Mouse (Mus musculus) bone marrow, adult 2 months (tissue): ENCODE results near the gene Psd4. TPM values are rescaled to one million over a fixed set of nuclear protein-coding genes. Genes with fewer than 3 reads are reported as not detected.
A peak's percentile ranks its signal among the peaks of the same experiment; 100 is the strongest.

Source experiments
- H3K27ac ChIP-seq: fragments of 200-500 bp; 2 replicates; pipeline ENCODE4 v1.5.1; 2012; ENCODE audit warnings: low read depth, mild to moderate bottlenecking, control low read depth, inconsistent platforms, low read length; ENCODE audit not compliant: control insufficient read depth, poor library complexity, insufficient read depth
- H3K4me1 ChIP-seq: fragments of 200-500 bp; 2 replicates; pipeline ENCODE4 v1.6.1; 2011; ENCODE audit warnings: low read length; ENCODE audit not compliant: control insufficient read depth, insufficient read depth
- H3K4me3 ChIP-seq: fragments of 200-500 bp; replicated peaks from 2 replicates; pipeline ENCODE3; 2011; ENCODE audit warnings: mild to moderate bottlenecking, low read depth, low read length, control low read depth; ENCODE audit not compliant: control insufficient read depth
- CTCF ChIP-seq: fragments of 200-500 bp; IDR thresholded peaks from 2 replicates; pipeline ENCODE4 v1.5.1; 2011; ENCODE audit warnings: low read length, control low read depth; ENCODE audit not compliant: control insufficient read depth, insufficient read depth
- POLR2A ChIP-seq: fragments of 200-500 bp; IDR thresholded peaks from 2 replicates; pipeline ENCODE4 v1.6.1; 2011; ENCODE audit warnings: low read depth, mild to moderate bottlenecking, control low read depth, low read length, borderline replicate concordance; ENCODE audit not compliant: control insufficient read depth
- WGBS: fragments of 180-500 bp; shearing (Covaris S2); methylation state at CpG from one replicate; pipeline ENCODE4 v1.1.7; 2018; 5-methylcytosine and 5-hydroxymethylcytosine counted together
- polyA plus RNA-seq: library from polyadenylated mRNA; stranded (reverse); fragments of >200 nt; gene quantifications from 2 replicates; pipeline ENCODE4 v1.2.4, GENCODE M21; 2011; ENCODE audit warnings: low replicate concordance; ENCODE audit not compliant: missing spikeins, insufficient read depth, insufficient read length

Psd4 gene
- 20.3 and 32.2 TPM in 2 replicates for polyA plus RNA-seq

DNA sequence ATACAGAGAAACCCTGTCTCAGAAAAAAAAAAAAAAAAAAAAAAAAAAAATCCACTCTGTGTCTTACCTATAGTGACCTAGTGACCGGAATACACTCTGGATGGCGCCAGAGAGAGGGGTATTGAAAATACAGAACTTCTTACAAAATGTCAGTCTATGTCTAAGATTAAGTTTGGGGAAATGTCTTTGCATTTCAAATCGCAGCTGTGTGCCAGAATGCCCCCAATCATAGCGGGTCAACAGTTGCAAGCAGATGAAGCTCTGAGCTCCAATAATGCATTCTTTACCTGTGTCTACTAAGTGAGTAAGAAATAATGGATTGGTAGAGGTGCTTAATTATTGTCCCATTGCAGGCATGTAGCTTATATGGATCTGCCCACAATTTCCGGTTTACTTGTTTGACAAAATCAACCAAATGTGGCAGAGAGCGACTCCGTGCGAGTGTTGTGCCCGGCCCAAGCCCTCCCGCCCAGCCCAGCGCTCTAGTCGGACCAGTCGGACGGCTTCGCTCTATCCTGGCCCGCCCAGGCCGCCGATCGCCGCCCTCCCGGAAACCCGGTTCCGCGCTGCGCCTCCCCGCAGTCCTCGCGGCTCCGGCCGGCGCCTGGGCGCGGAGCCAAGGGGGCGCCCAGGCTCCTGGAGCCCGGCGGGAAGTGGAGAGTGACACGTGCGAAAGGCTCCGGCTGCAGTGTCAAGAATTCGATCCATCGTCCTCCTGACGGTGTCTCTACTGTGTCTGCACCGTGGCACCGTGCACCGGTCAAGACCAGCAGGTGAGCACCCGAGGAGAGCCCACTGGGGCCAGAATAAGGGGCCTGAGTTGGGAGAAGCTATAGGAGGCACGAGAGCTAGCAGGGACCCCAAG is at the start of gene Psd4:
Gene Psd4 (plus strand): TSS at position 551 of the 865 bp plus-strand sequence.
- WGBS, result under 1% methylated on average over 47 of the region's 47 CpGs
- TF ChIP-seq CTCF, result no peak
- TF ChIP-seq POLR2A, result no peak; the same call in 1 of the 2 replicates

DNA sequence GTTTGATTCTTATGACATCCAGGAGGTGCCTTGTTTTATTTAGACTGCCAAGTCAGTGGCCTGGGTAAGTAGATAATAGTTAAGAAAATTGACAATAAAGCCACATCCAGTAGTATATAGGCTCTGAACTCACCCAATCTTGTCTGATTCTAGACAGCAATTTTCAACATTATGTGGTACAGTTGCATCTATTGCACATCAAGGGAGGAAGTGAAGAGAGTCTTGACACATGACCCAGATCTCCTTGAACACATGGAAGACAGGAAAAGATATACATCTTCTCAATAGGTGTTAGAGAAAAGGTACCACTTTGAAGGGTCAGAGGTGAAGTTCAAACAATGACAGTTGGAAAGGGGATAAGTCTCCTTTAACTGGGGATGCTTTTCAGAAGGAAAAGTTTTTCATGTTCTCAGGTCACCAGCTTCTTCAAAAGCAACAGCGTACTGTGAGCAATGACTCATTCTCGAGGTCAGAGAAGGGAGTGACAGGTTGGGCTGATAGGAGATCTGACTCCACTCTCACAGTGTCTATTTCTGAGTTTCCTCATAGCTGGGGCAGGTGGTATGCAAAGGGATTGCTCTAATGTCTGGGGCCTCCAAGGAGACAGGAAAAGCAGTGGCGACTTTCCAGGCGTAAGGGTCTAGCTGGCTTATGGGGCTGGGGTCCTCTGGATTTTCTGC is 49.3 kb upstream of the Psd4 start:
- TF ChIP-seq CTCF, result no peak
- no peak for TF ChIP-seq POLR2A
- 36% methylated on average over 4 of the region's 4 CpGs for WGBS
- Histone ChIP-seq H3K4me1 (no peaks in the 10 kb centered on the region; the same call in 1 of the 2 replicates), H3K27ac (peak overlapping the region; percentile 64), H3K4me3 (no peak overlapping the region)

More for the DNA sequence above, at the start of gene Psd4:
- Histone ChIP-seq H3K4me1 (no peaks in the 10 kb centered on the region; the same call in 1 of the 2 replicates), H3K27ac (peak within 1 kb of the TSS; percentile 21; the same call in 1 of the 2 replicates), H3K4me3 (peak within 1 kb of the TSS; percentile 68)

DNA sequence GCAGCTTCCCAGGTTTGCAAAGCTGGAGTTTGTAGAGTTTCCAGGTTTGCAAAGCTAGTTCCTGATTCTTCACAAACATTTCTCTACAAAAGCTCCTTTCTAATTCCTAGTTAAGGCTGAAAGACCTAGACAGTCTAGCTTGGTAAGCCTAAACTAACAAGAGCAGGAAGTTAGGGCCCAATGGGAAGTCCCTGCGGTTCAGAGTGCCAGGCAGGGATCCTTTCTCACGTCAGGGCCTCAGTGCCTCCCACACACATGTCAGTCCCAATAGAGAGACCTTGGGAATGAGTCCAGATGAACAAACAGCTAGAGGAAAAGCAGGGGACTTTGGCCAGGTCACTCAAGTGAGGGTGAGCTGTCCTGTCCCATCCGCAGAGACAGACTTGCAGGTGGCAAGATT is 32.0 kb upstream of the Psd4 start:
- TF ChIP-seq CTCF (no peak), POLR2A (no peak)
- no peaks in the 10 kb centered on the region for H3K4me1 ChIP-seq
- WGBS, result 26% methylated on average over 3 of the region's 3 CpGs
- no peak overlapping the region for H3K4me3 ChIP-seq
- H3K27ac ChIP-seq, result no peak overlapping the region

DNA sequence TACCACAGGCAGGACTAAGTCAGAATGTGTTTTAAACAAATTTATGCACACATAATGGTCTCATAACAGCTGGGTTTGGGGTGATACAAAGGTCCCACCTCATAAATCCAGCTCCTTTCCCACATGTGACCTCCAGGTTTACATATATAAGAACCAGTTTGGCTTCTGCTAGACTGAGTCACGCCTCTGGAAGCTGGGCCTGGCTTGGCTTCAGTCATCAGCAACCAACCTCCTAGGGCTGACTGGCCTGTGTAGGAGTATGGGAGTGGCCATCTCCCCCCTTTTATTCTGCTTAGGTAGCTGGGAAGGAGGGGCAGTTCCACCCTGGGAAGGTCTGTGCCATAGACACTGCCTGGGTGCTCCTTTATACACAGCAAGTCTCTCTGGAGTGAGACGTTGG is 30.8 kb upstream of the Psd4 start, which contains the start of gene Il1rn:
Gene Il1rn (plus strand): TSS at position 309 of the 400 bp plus-strand sequence.
- Histone ChIP-seq H3K4me1 (no peaks in the 10 kb centered on the region), H3K4me3 (no peak within 1 kb of the TSS), H3K27ac (no peak within 1 kb of the TSS)
- TF ChIP-seq CTCF (no peak), POLR2A (no peak)
- 70% methylated on average over 2 of the region's 2 CpGs for whole genome bisulfite sequencing

DNA sequence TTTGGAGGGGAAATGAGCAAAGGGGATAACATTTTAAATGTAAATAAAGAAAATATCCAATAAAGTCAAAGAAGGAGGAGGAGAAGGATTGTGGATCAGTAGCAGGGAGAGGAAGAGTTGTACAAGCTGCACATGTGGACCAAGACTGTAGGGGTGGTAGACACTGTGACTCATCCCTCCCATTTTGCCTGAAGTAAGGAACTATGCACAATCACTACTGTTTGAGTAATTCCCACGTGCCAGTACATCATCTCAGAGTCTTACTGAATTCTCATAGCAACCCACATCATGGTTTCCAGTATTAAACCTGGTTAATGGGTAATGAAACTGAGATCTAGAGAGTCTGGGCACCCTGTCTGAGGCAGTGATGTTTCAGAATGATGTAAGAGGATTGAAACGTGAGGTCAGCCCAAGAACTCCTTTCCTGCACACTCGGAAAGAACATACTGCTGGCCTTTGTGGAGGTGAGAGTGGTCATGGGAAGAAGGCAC is 25.9 kb upstream of the Psd4 start:
- 41% methylated on average over 3 of the region's 3 CpGs for WGBS
- Histone ChIP-seq H3K4me1 (no peaks in the 10 kb centered on the region; the same call in 1 of the 2 replicates), H3K27ac (no peak overlapping the region), H3K4me3 (no peak overlapping the region)
- TF ChIP-seq POLR2A (no peak), CTCF (no peak)

DNA sequence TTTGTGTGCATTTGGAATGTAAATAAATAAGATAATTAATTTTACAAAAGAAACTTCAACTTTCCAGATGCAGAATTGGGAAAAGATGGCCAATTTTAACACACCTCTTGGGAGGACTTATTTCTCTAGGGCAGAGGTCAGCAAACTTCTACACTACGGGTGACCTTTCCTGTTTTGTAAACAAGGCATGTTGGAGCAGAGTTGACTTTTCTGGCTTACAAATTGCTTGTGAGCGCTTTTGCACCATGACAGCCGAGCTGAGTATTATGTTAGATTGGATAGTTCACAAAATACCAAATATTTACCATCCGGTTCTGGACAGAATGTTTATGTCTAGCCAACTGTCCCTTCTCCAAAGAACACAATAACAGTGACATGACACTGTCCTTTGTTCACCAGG is 22.8 kb upstream of the Psd4 start:
- Histone ChIP-seq H3K4me1 (peaks cover 1% of the 10 kb centered on the region; the same call in 1 of the 2 replicates), H3K4me3 (no peak overlapping the region), H3K27ac (no peak overlapping the region)
- TF ChIP-seq CTCF, result no peak
- TF ChIP-seq POLR2A, result no peak
- WGBS, result 54% methylated on average over 4 of the region's 4 CpGs

DNA sequence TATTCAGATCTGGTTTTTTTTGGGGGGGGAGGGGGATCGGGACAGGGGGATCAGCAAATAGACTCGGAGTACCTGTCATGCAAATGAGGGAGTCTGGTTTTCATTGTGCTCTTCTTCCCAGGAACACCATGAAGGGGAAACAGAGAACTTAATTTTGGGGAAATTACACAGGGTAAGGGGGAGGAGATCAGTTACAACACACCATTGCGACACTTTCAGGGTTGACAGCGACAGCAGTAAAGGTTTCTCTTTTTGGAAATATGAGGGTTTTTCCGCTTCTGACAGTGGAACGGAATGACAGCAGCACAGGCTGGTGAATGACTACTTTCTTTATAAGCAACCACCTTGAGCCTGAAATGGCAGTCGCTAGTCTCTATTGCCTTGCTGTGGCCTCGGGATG is 22.3 kb upstream of the Psd4 start:
- peaks cover 1% of the 10 kb centered on the region; the same call in 1 of the 2 replicates for H3K4me1 ChIP-seq
- peak overlapping the region; percentile 84 for H3K27ac ChIP-seq
- WGBS, result 38% methylated on average over 8 of the region's 8 CpGs
- peak overlapping the region; percentile 63 for H3K4me3 ChIP-seq
- TF ChIP-seq POLR2A (no peak), CTCF (no peak)

DNA sequence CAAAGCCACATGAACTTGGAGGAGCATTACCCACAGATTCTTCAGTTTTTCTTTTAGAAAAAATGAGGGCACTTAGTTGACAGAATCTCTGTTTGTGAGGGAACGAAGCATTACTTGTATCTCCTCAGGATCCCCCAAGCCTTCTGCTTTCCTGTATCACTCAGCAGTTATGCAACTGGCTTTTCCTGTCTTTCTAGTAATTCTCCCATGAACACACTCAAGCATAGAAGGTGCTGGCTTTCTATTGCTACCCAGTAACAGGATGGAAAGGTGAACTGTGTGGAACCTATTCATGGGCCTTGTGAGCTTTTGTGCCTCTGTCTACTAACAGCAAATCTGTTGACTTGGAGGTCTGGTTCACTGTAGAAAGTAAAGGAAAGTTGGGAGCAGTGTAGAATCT is 19.5 kb upstream of the Psd4 start:
- H3K4me3 ChIP-seq, result no peak overlapping the region
- peaks cover 1% of the 10 kb centered on the region; the same call in 1 of the 2 replicates for H3K4me1 ChIP-seq
- 38% methylated on average over 1 of the region's 1 CpGs for whole genome bisulfite sequencing
- TF ChIP-seq CTCF (no peak), POLR2A (no peak)
- H3K27ac ChIP-seq, result no peak overlapping the region
